In genomic region chr10:80165392-80166128, GRCm38 (mm10) we compare ENCODE assay signal across 8 mouse cellular contexts. TPM values are rescaled to one million over a fixed set of nuclear protein-coding genes. Genes with fewer than 3 reads are reported as not detected.
DNase-seq lines count a peak whose midpoint lies in the region; ATAC-seq lines count a peak whose summit lies in the region.

TSS of gene Cirbp (plus strand) at chr10:80165985.

- intact Hi-C loops in left cerebral cortex, postnatal 14 days (cut with DNase I), result loop anchor here (1.0 kb wide), 1 partner anchor 17 kb away; the partner anchor contains the start of gene Midn

- peak within 1 kb of the TSS; percentile 90 for H3K27ac ChIP-seq in hindbrain, embryonic 16.5 days (ENCODE audit: low read depth, low read length)
- H3K27ac ChIP-seq in midbrain, embryonic 13.5 days, result peak within 1 kb of the TSS; percentile 91

- H3K9me3 ChIP-seq in hindbrain, embryonic 16.5 days (ENCODE audit: control insufficient read depth, low read length), result no peaks in the 10 kb centered on the region
- no peaks in the 10 kb centered on the region for H3K9me3 ChIP-seq in midbrain, embryonic 13.5 days

- peak within 1 kb of the TSS; percentile 50 for H3K4me3 ChIP-seq in hindbrain, embryonic 16.5 days (ENCODE audit: low read length)
- H3K4me3 ChIP-seq in midbrain, embryonic 13.5 days (replicated peaks), result peak within 1 kb of the TSS; percentile 93

- H3K27me3 ChIP-seq in hindbrain, embryonic 16.5 days (replicated peaks; ENCODE audit: control insufficient read depth, insufficient read depth, low read length), result no peaks in the 10 kb centered on the region
- peaks cover 4% of the 10 kb centered on the region; the same call in 1 of the 2 replicates for H3K27me3 ChIP-seq in midbrain, embryonic 13.5 days

- peak within 1 kb of the TSS; percentile 83 for H3K9ac ChIP-seq in hindbrain, embryonic 16.5 days (ENCODE audit: low read depth, low read length)
- H3K9ac ChIP-seq in midbrain, embryonic 13.5 days (replicated peaks), result peak within 1 kb of the TSS; percentile 100

- H3K4me1 ChIP-seq in hindbrain, embryonic 16.5 days (ENCODE audit: control insufficient read depth, insufficient read depth, low read depth, low read length), result peaks cover 60% of the 10 kb centered on the region
- peaks cover 64% of the 10 kb centered on the region for H3K4me1 ChIP-seq in midbrain, embryonic 13.5 days (replicated peaks)

- H3K36me3 ChIP-seq in hindbrain, embryonic 16.5 days (ENCODE audit: control insufficient read depth, insufficient read depth, low read length), result peaks cover 8% of the 10 kb centered on the region
- peaks cover 9% of the 10 kb centered on the region for H3K36me3 ChIP-seq in midbrain, embryonic 13.5 days

- peak within 1 kb of the TSS; percentile 95 for H3K4me2 ChIP-seq in hindbrain, embryonic 16.5 days (ENCODE audit: low read length)
- H3K4me2 ChIP-seq in midbrain, embryonic 13.5 days (replicated peaks), result peak within 1 kb of the TSS; percentile 86

- peak; percentile 67 for DNase-seq in ovary, adult 18-20 months (ENCODE audit: low spot score)
- DNase-seq in ovary, postnatal 14 days (ENCODE audit: low spot score), result no peak
- DNase-seq in cerebellum, adult 9-11 months, result peak; percentile 80
- no peak for DNase-seq in gastrocnemius, postnatal 10 days
- peak in 1 of 2 experiments; percentile 68 for DNase-seq in left cerebral cortex, postnatal 14 days (ENCODE audit: low spot score in 2 of 2)
- DNase-seq in ovary, postnatal 36 days (ENCODE audit: low spot score), result no peak

- no peak for ATAC-seq in hindbrain, embryonic 16.5 days
- ATAC-seq in midbrain, embryonic 13.5 days, result no peak

- 9% methylated on average over 20 of the region's 20 CpGs for WGBS in hindbrain, embryonic 16.5 days
- WGBS in midbrain, embryonic 13.5 days, result 14% methylated on average over 20 of the region's 20 CpGs

RNA-seq across cellular contexts. Expression of gene Cirbp, which starts in this region (rescaled TPM):
- 10 to 100 TPM; 84.3 to 88.4 TPM for total RNA-seq in gastrocnemius, postnatal 10 days (2021)
- 288 and 311 TPM in 2 replicates for polyA plus RNA-seq in hindbrain, embryonic 16.5 days (2015; fragmentation: Nextera tagmentation; extraction: Ambion mirVana)
- total RNA-seq in left cerebral cortex, postnatal 14 days (2021), result 100 to 1,000 TPM in 1 of 2 experiments, 10 to 100 TPM in 1; 95.6 to 111 TPM
- polyA plus RNA-seq in midbrain, embryonic 13.5 days (2015; fragmentation: Nextera tagmentation; extraction: Ambion mirVana), result 354 and 412 TPM in 2 replicates

Comparison
In these comparisons a context has a peak if more than half of its experiments do, and no peak if none do; other contexts are left out.
1. DNase-seq: peak in ovary, adult 18-20 months (single experiment) and cerebellum, adult 9-11 months (single experiment); none in ovary, postnatal 14 days (single experiment), gastrocnemius, postnatal 10 days (single experiment) and ovary, postnatal 36 days (single experiment).